Mouse (Mus musculus) naive thymus-derived CD4-positive, alpha-beta T cell, adult 2 months (primary cell): Measurements from ENCODE around the gene Aqp9.
A peak's percentile ranks its signal among the peaks of the same experiment; 100 is the strongest.
"Not testable (repeated sequence)": the region's sequence is repeated elsewhere in the genome, so short reads cannot be mapped to it uniquely, and the experiment has no call there.

ENCODE experiments used
- DNase-seq: peaks from one replicate; pipeline ENCODE4 v3.0.0-alpha.2; 2011; ENCODE audit warnings: low read depth

Aqp9 gene

DNA sequence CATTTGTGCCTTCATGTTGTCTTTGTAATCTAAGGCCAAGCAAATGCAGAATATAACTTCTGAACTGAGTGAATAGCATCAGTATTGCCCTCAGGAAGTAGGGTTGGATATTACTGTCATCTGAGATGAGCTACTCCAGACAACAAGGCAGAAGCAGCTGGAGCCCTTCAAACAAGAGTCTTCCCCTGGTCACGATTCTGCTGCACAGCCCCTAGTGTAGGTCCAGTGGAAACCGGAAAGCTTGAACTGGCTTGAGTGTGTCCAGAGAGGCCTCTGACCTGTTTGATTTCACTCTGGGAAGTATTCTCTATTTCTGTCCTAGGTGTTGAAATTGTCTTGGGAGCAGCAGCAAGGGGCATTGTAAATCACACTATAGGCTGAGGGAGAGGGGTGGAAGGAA is 29.5 kb downstream of the Aqp9 start:
- DNase-seq = no peak

DNA sequence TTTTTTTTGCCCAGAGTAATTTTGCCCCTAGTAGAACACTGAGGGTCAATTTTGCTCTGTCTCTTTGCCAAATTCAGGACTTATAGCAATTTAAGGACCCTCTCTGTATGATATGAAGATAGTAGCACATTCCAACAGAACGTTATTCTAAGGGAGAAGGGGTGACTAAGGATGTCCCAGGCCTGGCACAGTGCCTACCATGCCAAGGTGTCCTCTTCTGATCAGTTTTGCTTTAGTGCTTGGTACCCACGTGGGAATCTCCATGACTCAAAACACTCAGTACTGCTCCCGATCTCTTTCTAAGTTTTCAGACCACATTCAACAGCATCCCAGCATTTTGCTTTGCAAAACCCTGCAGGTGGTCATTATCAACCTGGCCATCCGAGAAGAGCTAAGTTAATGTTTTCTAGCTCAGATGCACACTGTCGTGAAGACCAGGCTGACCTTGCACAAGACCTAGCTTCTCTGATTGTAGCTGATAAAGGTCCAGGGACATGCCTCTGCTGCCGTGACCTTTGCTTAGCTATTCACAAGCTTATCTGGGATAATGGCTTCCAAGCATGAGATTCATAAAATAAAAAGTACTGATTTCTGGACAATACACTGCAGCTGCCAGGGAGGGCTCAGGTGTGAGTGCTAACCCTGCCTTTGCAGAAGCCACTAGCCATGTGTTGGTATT is 31.1 kb downstream of the Aqp9 start:
- DNase-seq = no peak

GRCm38 (mm10) chr9:71135073-71135472 is 33.4 kb downstream of the Aqp9 start:
- DNase-seq = no peak

GRCm38 (mm10) chr9:71133190-71133589 is 35.3 kb downstream of the Aqp9 start:
- DNase-seq = no peak

- DNase-seq = no peak
Measured at GRCm38 (mm10) chr9:71131822-71132221, 36.7 kb downstream of the Aqp9 start.

DNA sequence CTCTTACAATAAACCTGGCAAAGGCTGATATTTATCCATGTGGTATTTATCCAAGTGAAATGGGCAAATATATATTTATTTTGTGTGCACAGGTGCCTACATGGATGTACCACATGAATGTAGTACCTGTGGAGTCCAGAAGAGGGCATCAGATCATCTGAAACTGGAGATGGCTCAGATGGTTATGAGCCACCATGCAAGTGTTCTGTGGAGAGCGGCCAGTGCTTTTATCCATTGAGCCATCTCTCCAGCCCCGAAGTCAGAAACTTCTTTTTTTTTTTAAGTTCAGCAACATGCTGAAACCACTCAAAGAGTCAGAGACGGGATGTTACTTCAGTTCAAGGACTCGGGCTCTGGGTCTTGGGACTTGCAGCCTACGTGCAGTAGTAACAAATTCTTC is 39.6 kb downstream of the Aqp9 start:
- peak; percentile 86 for DNase-seq

- DNase-seq = peak; percentile 12
Measured at GRCm38 (mm10) chr9:71126205-71126604, 42.3 kb downstream of the Aqp9 start.

DNA sequence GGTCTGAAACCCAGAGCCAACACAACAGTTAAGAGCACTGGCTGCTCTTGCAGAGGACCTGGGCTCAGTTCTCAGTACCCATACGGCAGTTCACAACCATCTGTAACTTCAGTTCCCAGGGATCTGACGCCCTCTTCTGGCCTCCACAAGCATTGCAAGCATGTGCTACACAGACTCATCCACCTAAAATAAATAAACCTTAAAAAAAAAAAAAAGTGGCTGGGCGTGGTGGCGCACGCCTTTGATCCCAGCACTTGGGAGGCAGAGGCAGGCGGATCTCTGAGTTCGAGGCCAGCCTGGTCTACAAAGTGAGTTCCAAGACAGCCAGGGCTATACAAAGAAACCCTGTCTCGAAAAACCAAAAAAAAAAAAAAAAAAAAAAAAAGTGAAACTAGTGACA is 45.4 kb downstream of the Aqp9 start:
- not testable (repeated sequence) for DNase-seq

DNA sequence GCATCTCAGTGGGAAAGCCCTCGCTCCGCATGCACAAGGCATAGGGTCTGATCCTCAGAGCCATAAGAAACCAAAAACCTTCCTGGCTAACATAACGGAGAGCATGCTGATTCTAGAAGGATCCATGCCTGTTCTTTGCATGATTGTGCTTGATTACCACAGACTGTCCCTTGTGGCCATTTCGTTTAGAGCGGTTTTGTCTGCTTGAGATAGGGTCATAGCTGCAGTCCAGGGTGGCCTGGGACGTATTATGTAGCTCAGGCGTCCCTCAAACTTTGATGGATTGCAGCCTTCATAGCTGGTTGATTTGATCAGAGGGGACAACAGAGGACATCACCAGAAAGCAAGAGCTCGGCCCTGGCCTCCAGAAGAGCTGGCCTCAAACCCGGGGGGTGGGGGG is 47.6 kb downstream of the Aqp9 start:
- no peak for DNase-seq

DNA sequence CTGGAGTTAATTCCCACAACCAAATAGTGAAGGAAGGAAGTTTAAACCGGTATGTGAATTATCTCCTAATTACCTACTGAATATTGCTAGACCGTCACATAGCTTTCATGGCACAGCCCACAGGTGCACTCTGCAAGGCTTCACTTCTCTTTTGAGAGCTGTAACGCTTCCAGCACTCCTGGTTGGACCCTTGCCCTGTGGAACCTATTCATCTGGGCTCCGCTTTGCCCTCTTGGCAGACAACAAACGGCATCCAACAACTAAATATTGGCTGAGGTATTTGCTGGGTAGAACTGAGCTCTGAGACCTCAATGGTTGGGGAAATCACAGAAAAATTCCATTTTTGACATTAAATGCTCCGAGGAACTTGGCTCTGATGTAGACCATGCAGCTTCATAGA is 55.3 kb downstream of the Aqp9 start:
- DNase-seq = no peak

DNA sequence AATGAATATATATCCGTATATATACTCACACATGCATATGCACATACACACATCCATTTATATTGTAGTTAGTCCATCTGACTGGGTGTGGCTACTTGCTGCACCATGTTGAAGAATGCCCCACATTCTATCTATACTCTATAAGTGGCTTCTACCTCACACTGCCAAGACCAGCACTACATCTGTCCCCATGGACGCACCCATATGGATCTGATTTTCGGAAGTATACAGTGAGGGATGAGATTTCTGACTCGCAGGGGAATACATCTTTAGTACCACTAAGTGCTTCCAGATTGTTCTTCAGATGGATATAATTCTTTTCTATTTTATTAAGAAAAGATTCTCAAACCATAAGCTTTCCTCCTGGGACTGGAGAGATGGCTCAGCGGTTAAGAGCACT is 65.0 kb downstream of the Aqp9 start:
- no peak for DNase-seq

GRCm38 (mm10) chr9:71094066-71094465 is 74.4 kb downstream of the Aqp9 start:
- no peak for DNase-seq

DNA sequence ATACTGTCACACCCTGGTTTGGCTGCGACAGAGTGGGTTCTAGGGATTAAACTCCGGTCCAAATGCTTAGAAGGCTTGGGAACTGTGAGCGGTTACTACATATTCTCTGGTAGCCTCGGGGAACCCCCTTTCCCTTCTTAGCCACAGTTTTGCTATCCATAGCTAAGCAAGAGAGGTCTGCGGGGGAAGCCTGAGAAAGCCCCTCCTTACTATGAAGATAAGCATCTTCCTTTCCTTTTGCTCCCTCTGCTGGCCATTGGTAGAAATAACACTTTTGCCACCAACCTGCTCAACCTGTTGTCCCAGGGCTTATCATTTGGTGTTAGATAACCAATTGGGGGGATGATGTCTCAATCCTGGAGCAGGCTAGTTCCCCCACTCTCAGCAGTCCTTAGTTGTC is 76.4 kb downstream of the Aqp9 start:
- DNase-seq = peak; percentile 69

DNA sequence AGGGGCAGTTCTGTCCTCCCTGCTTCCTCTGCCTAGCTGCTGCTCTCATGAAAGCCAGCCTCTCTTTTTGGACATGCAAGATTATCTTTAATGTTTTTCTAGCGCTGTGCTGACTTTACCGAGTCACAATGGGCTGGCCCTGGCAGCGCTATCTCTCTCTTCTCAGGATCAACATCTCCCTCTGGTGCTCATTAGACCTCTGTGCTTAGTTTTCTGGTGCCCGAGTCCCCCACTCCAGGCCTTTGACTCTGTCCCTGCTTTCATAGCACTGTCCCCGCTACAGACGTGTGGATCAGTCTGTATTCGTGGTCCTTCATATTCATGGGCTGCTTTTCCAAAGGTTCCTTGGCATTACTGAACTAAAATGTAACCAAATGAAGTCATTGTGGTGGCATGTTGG is 89.3 kb downstream of the Aqp9 start:
- no peak for DNase-seq

DNA sequence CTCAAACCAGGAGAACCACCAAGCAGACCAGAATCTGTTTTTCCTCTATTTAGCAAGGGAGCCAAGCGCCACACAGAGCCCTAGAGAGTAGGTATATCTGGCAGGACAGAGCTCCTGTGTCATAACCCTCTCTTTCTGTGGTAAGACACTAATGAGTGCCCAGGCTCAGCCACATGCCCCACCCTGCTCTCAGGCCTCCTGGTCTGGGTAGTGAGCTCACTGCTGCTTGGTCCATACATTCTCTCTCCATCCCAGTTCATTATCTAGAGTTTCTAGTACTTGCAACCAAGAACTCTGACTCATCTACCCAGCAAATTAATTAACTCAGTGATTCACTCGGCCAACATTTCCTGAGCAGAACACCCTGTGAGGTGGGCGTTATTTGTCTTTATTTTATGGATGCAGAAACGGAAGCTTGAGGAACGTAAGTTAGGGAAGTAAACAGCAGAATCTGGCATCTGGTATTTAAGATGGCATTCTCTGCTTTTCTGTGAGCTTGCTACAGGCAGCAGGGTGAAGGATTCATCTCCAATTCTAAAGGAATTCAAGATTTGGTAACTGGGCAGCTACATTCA is 91.1 kb downstream of the Aqp9 start:
- no peak for DNase-seq

DNA sequence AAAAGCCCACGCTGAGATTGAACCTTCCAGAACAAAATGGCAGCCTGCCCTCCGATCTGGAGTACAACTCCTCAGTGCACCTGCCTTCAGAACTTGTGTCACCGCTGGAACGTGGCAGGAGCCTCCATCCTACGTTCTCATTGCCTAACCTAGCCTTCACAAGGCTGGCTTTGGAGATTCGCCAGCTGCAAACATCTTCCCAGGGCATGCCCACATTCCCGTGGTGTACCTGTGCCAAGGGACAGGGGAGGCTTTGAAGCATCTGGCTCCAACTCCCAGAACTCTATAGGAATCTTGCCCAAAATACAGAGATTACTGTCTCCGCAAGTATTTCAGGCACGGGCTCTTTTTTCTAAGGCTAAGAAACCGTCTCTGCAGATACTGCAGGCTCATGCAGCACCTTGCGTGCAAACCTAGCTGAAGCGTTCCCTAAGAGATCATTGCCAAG is 92.3 kb downstream of the Aqp9 start:
- DNase-seq = no peak

GRCm38 (mm10) chr9:71073831-71074230 is 94.7 kb downstream of the Aqp9 start:
- peak; percentile 43 for DNase-seq

GRCm38 (mm10) chr9:71073076-71073475 is 95.4 kb downstream of the Aqp9 start:
- no peak for DNase-seq

DNA sequence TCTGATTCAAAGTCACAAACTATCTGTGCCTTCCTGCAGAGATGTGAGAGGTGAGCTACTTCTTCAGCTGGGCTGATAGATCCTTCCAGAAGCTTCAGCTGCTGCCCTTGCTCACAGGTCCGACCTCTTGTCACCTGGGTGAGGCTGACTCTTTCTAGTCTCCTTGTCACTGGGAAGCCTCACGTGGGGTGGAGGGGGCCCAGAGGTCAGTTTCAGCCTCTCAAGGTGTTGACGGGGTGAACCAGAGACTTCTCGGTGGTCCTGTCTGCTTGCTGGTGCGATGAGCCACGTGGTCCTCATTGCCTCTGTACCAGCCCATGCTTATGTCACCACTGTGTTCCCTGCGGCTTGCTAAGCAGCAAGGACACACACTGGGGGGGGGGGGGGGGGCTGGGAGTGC is 96.0 kb downstream of the Aqp9 start:
- DNase-seq = no peak

DNA sequence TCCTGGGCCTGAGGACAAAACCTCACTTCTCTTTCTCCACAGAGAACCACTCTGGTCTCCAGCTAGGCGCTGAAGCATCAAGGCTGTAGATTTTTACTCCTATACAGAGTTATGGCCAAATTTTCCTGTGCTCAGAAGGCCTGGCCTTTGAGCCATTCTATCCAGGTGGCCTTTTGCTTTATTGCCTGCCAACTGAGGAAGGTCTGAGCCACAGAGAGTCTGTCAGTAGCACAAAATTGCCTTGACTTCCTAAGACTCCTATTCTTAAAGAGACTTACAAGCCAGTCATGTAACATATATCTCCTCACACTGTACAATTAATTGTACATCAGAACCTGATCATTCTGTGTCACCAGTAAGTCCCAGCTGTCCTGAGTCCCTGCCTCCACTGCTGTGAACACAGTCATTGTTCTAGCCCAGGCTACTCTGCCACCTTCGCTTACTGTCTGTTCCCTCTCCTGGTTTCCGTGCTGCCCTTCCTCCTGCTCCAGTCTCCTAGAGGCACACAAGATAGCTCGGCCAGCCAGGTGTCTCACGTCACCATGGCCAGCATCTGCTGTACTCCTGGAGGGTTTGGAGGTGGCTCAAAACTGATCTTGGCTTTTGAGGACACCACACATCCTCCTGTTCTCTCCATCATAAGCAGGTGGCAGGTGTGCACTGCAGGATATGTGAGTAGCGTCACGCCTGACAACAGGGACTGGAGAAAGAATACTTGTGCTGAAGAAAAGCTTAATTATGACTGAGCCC is 96.7 kb downstream of the Aqp9 start:
- no peak for DNase-seq

DNA sequence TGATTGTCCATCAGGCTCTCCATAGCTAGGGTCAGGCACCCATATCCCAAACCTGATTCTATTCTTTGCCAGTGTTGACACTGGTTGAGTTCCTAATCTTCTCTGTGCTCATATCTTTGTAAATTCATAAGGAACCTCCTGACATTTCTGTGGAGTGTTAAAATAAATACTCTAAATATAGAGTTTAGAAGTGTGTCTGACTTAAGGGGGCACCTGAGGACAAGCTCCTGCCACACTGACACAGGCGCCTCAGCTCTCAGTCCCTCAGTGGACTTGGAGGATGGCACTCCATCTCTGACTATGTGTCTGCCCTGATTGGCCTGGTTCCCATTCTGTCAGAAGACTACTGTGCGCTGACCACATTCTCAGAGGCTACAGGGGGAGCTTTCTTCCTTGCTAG is 97.9 kb downstream of the Aqp9 start:
- no peak for DNase-seq

DNA sequence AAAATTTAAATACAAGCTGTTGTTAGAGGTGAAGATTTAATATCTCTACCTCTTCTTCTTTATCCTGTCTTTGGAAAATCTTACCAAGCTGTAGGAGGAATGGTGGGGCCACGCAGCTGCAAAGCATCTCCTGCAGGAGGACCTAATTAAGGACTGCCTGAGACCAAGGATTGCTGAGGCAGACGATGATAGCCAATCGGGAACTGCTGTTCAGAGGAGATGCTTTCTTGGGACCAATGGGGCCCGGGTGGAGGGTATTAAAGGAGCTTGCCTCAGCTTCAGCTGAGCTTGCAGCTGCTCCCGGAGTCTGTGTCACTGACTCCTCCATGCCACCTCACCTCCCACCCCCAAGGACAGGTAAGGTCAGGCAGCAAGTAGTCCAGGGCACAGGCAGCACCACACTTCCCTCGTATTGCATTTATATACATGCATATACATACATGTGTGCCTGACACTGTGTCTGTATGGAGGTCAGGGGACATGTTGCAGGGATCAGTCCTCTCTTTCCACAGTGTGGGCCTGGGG is 99.6 kb downstream of the Aqp9 start:
- no peak for DNase-seq

DNA sequence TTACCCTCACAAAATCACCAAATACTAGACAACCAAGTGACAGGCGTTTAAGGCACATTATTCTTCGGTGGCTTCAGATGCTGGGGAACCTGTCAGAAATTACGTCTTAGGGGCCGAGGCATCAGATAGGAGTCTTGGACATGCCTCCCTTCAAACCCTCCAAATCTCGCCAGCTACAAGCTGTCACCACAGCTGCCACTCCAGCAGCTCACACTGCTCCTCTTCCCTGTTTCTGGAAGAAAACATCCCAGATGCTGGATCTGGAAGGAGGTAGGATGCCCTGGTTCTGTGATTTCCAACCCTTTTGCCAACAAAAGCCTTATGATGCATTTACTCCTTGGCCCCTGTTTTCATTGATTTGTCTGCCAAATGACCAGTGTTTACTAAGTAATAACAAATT is 101.3 kb downstream of the Aqp9 start:
- DNase-seq = no peak
